Mouse (Mus musculus): ENCODE measurements around the gene C2cd4c. TPM values are rescaled to one million over a fixed set of nuclear protein-coding genes. Genes with fewer than 3 reads are reported as not detected.

C2cd4c gene
- polyA plus RNA-seq, 1 experiment from 2014 or later = 0.04 TPM

DNA sequence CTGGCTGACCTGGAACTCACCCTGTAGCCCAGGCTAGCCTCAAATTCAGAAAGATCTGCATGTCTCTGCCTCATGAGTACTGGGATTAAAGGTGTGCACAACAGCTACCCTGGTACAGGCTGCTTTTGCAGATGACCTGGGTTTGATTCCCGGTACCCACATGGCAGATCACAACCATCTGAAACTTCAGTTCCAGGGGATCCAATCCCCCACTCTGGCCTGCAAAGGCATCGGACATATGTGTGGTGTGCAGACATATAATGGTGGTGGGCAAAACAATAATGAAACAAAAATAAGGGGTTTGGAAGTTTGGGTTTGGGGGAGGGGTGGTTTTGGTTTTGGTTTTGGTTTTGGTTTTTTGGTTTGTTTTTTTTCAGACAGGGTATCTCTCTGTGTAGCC lies 42.5 kb downstream of the C2cd4c start:
- H3K4me2 ChIP-seq (replicated peaks; ENCODE audit: low read depth, low read length) = no peak overlapping the region
- 91% methylated on average over 2 of the region's 2 CpGs for WGBS
- no peaks in the 10 kb centered on the region for H3K36me3 ChIP-seq (ENCODE audit: control insufficient read depth, insufficient read depth, low read length)
- ATAC-seq (ENCODE audit: insufficient number of reproducible peaks, insufficient read depth, low FRiP score, low read depth) = no peak
- no peaks in the 10 kb centered on the region for H3K9me3 ChIP-seq (ENCODE audit: control insufficient read depth, low read depth, low read length)
- H3K27ac ChIP-seq (ENCODE audit: low read length) = no peak overlapping the region
- H3K27me3 ChIP-seq (ENCODE audit: control insufficient read depth, insufficient read depth, low read length) = no peaks in the 10 kb centered on the region
- H3K9ac ChIP-seq (replicated peaks; ENCODE audit: low read depth, low read length) = no peak overlapping the region
- H3K4me3 ChIP-seq (ENCODE audit: low read depth, low read length) = no peak overlapping the region
- no peaks in the 10 kb centered on the region for H3K4me1 ChIP-seq (ENCODE audit: control insufficient read depth, insufficient read depth, low read length)

GRCm38 (mm10) chr10:79569921-79570320 lies 43.9 kb downstream of the C2cd4c start:
- Histone ChIP-seq H3K4me1 (ENCODE audit: control insufficient read depth, insufficient read depth, low read length) (no peaks in the 10 kb centered on the region), H3K27me3 (ENCODE audit: control insufficient read depth, insufficient read depth, low read length) (no peaks in the 10 kb centered on the region), H3K4me3 (ENCODE audit: low read depth, low read length) (no peak overlapping the region), H3K36me3 (ENCODE audit: control insufficient read depth, insufficient read depth, low read length) (no peaks in the 10 kb centered on the region), H3K9me3 (ENCODE audit: control insufficient read depth, low read depth, low read length) (no peaks in the 10 kb centered on the region; the same call in 1 of the 2 replicates), H3K4me2 (replicated peaks; ENCODE audit: low read depth, low read length) (no peak overlapping the region), H3K9ac (replicated peaks; ENCODE audit: low read depth, low read length) (no peak overlapping the region), H3K27ac (ENCODE audit: low read length) (no peak overlapping the region)
- 88% methylated on average over 5 of the region's 5 CpGs for WGBS
- ATAC-seq (ENCODE audit: insufficient number of reproducible peaks, insufficient read depth, low FRiP score, low read depth) = no peak

DNA sequence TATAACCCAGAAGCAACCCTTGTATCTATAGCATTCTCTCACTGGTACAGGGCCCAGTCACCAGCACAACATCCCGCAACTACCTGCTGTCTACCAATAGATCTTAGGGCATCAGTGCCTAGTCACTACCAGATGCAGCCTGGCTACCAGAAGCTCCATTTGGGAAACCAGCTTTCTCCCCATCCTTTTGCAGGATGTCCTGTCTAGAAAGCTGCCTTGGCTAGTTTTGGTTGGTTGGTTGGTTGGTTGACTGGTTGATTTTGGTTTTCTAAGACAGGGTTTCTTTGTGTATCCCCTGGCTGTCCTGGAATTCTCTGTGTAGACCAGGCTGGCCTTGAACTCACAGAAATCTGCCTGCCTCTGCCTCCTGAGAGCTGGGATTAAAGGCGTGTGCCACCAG lies 54.1 kb downstream of the C2cd4c start:
- Histone ChIP-seq H3K4me2 (replicated peaks; ENCODE audit: low read depth, low read length) (no peak overlapping the region), H3K9me3 (ENCODE audit: control insufficient read depth, low read depth, low read length) (no peaks in the 10 kb centered on the region), H3K27me3 (ENCODE audit: control insufficient read depth, insufficient read depth, low read length) (no peaks in the 10 kb centered on the region), H3K36me3 (ENCODE audit: control insufficient read depth, insufficient read depth, low read length) (no peaks in the 10 kb centered on the region), H3K4me1 (ENCODE audit: control insufficient read depth, insufficient read depth, low read length) (no peaks in the 10 kb centered on the region), H3K4me3 (ENCODE audit: low read depth, low read length) (no peak overlapping the region), H3K27ac (ENCODE audit: low read length) (no peak overlapping the region), H3K9ac (replicated peaks; ENCODE audit: low read depth, low read length) (no peak overlapping the region)
- WGBS = 88% methylated on average over 2 of the region's 2 CpGs
- ATAC-seq (ENCODE audit: insufficient number of reproducible peaks, insufficient read depth, low FRiP score, low read depth) = no peak

DNA sequence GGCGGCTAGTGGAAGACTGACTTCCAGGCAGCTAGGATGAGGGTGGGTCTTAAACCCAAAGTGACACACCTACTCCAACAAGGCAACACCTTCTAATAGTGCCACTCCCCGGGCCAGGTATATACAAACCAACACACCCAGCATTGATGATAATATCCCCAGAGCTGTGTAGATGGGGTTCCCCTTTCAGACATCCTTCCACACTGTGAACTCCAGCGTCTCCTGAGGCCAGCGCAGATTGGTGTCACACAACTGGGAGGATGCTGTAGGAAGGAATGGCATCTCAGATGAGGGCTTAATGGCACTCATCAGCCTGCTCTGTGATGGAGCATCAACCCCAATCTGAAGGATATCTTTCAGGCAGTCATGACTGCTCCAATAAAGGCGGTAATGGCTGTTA lies 56.3 kb downstream of the C2cd4c start:
- Histone ChIP-seq H3K27ac (ENCODE audit: low read length) (no peak overlapping the region), H3K4me1 (ENCODE audit: control insufficient read depth, insufficient read depth, low read length) (peaks cover 15% of the 10 kb centered on the region), H3K4me3 (ENCODE audit: low read depth, low read length) (no peak overlapping the region), H3K27me3 (ENCODE audit: control insufficient read depth, insufficient read depth, low read length) (no peaks in the 10 kb centered on the region), H3K36me3 (ENCODE audit: control insufficient read depth, insufficient read depth, low read length) (no peaks in the 10 kb centered on the region), H3K9me3 (ENCODE audit: control insufficient read depth, low read depth, low read length) (no peaks in the 10 kb centered on the region), H3K9ac (replicated peaks; ENCODE audit: low read depth, low read length) (no peak overlapping the region), H3K4me2 (replicated peaks; ENCODE audit: low read depth, low read length) (no peak overlapping the region)
- WGBS = 94% methylated on average over 5 of the region's 5 CpGs
- ATAC-seq (ENCODE audit: insufficient number of reproducible peaks, insufficient read depth, low FRiP score, low read depth) = no peak

GRCm38 (mm10) chr10:79556951-79557350 lies 56.9 kb downstream of the C2cd4c start:
- no peak overlapping the region for H3K4me3 ChIP-seq (ENCODE audit: low read depth, low read length)
- 86% methylated on average over 5 of the region's 5 CpGs for WGBS
- H3K27ac ChIP-seq (ENCODE audit: low read length) = no peak overlapping the region
- no peaks in the 10 kb centered on the region for H3K36me3 ChIP-seq (ENCODE audit: control insufficient read depth, insufficient read depth, low read length)
- no peak overlapping the region for H3K4me2 ChIP-seq (replicated peaks; ENCODE audit: low read depth, low read length)
- H3K4me1 ChIP-seq (ENCODE audit: control insufficient read depth, insufficient read depth, low read length) = peaks cover 18% of the 10 kb centered on the region
- ATAC-seq (ENCODE audit: insufficient number of reproducible peaks, insufficient read depth, low FRiP score, low read depth) = no peak
- H3K27me3 ChIP-seq (ENCODE audit: control insufficient read depth, insufficient read depth, low read length) = no peaks in the 10 kb centered on the region
- no peaks in the 10 kb centered on the region for H3K9me3 ChIP-seq (ENCODE audit: control insufficient read depth, low read depth, low read length)
- H3K9ac ChIP-seq (replicated peaks; ENCODE audit: low read depth, low read length) = no peak overlapping the region

Other genes with a start within 250 kb of the C2cd4c start
- not detected in 2 replicates for gene Vmn2r83, start 145.3 kb downstream of the C2cd4c start, polyA plus RNA-seq (2014; fragmentation: Nextera tagmentation; extraction: Ambion mirVana)
- gene Plpp2, start 80.2 kb downstream of the C2cd4c start, polyA plus RNA-seq (2014; fragmentation: Nextera tagmentation; extraction: Ambion mirVana) = 58.5 and 61.4 TPM in 2 replicates
- 49.0 and 55.2 TPM in 2 replicates for gene Mier2, start 58.8 kb downstream of the C2cd4c start, polyA plus RNA-seq (2014; fragmentation: Nextera tagmentation; extraction: Ambion mirVana)
- gene Theg, start 26.7 kb downstream of the C2cd4c start, polyA plus RNA-seq (2014; fragmentation: Nextera tagmentation; extraction: Ambion mirVana) = not detected in 2 replicates
- gene Shc2, start 23.9 kb upstream of the C2cd4c start, polyA plus RNA-seq (2014; fragmentation: Nextera tagmentation; extraction: Ambion mirVana) = 7.1 and 7.7 TPM in 2 replicates
- gene Odf3l2, start 31.7 kb upstream of the C2cd4c start, polyA plus RNA-seq (2014; fragmentation: Nextera tagmentation; extraction: Ambion mirVana) = 0.20 TPM in 1 of 2 replicates, not detected in the other
- 29.7 and 30.0 TPM in 2 replicates for gene Madcam1, start 50.5 kb upstream of the C2cd4c start, polyA plus RNA-seq (2014; fragmentation: Nextera tagmentation; extraction: Ambion mirVana)
- gene Tpgs1, start 55.3 kb upstream of the C2cd4c start, polyA plus RNA-seq (2014; fragmentation: Nextera tagmentation; extraction: Ambion mirVana) = 64.5 and 64.8 TPM in 2 replicates
- gene Cdc34, start 68.2 kb upstream of the C2cd4c start, polyA plus RNA-seq (2014; fragmentation: Nextera tagmentation; extraction: Ambion mirVana) = 88.7 and 93.6 TPM in 2 replicates
- gene Gzmm, start 75.0 kb upstream of the C2cd4c start, polyA plus RNA-seq (2014; fragmentation: Nextera tagmentation; extraction: Ambion mirVana) = 1.0 and 1.6 TPM in 2 replicates
- 871 and 937 TPM in 2 replicates for gene Bsg, start 90.5 kb upstream of the C2cd4c start, polyA plus RNA-seq (2014; fragmentation: Nextera tagmentation; extraction: Ambion mirVana)
- 0.10 and 0.25 TPM in 2 replicates for gene Hcn2, start 102.6 kb upstream of the C2cd4c start, polyA plus RNA-seq (2014; fragmentation: Nextera tagmentation; extraction: Ambion mirVana)
- 26.3 and 31.8 TPM in 2 replicates for gene Polrmt, start 132.6 kb upstream of the C2cd4c start, polyA plus RNA-seq (2014; fragmentation: Nextera tagmentation; extraction: Ambion mirVana)
- 0.29 and 0.39 TPM in 2 replicates for gene Fgf22, start 141.1 kb upstream of the C2cd4c start, polyA plus RNA-seq (2014; fragmentation: Nextera tagmentation; extraction: Ambion mirVana)
- 72.1 and 77.3 TPM in 2 replicates for gene Rnf126, start 152.9 kb upstream of the C2cd4c start, polyA plus RNA-seq (2014; fragmentation: Nextera tagmentation; extraction: Ambion mirVana)
- 8.7 and 9.0 TPM in 2 replicates for gene Fstl3, start 163.2 kb upstream of the C2cd4c start, polyA plus RNA-seq (2014; fragmentation: Nextera tagmentation; extraction: Ambion mirVana)
- not detected in 2 replicates for gene Prss57, start 176.9 kb upstream of the C2cd4c start, polyA plus RNA-seq (2014; fragmentation: Nextera tagmentation; extraction: Ambion mirVana)
- gene Palm, start 179.5 kb upstream of the C2cd4c start, polyA plus RNA-seq (2014; fragmentation: Nextera tagmentation; extraction: Ambion mirVana) = 67.0 and 78.0 TPM in 2 replicates
- gene Misp, start 207.0 kb upstream of the C2cd4c start, polyA plus RNA-seq (2014; fragmentation: Nextera tagmentation; extraction: Ambion mirVana) = 27.6 and 33.1 TPM in 2 replicates
- 237 and 275 TPM in 2 replicates for gene Ptbp1, start 240.4 kb upstream of the C2cd4c start, polyA plus RNA-seq (2014; fragmentation: Nextera tagmentation; extraction: Ambion mirVana)

Data from stomach, embryonic 14.5 days (tissue).